Mouse (Mus musculus): ENCODE results near the gene Skp2.

DNA sequence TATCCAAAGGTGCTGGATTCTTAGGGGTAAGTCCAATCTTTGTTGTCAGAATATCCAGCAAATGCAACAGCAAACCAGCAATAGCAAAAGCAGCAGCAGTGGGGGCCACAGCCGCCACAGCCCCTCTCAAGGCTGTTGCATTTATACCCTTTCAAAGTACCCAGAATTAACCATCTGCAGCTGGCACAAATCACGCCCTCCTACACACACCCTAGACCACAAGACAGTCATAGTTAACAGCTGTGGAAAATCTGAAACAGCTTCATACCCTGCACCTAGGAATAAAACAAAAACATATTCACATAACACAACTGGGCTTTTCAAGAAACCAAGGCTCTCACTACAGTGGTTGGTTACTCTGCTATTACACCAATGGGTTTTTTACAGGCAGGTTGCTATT is 34.6 kb upstream of the Skp2 start:
- no peak for TF ChIP-seq ZC3H11A (IDR thresholded peaks at IDR 0.05; ENCODE audit: borderline replicate concordance, low read depth, low read length)
- no peak for TF ChIP-seq ZNF384 (IDR thresholded peaks at IDR 0.05; ENCODE audit: low read depth, low read length)
- TF ChIP-seq MAFK (IDR thresholded peaks at IDR 0.05; ENCODE audit: insufficient read depth, low read depth, low read length), result no peak
